Mouse (Mus musculus): Measurements from ENCODE around the gene Jag1. TPM values are rescaled to one million over a fixed set of nuclear protein-coding genes. Genes with fewer than 3 reads are reported as not detected.

The Jag1 gene
- polyA plus RNA-seq, 1 experiment from 2014 or later = 10.6 TPM

- H3K27ac ChIP-seq (replicated peaks) = no peak overlapping the region
- no peak overlapping the region for H3K4me2 ChIP-seq
- H3K9me3 ChIP-seq = no peaks in the 10 kb centered on the region
- H3K4me3 ChIP-seq = no peak overlapping the region
- no peaks in the 10 kb centered on the region for H3K36me3 ChIP-seq
- 22% methylated on average over 10 of the region's 10 CpGs for whole genome bisulfite sequencing
- no peak for ATAC-seq (ENCODE audit: low FRiP score, low read depth)
- no peaks in the 10 kb centered on the region for H3K27me3 ChIP-seq
- peaks cover 14% of the 10 kb centered on the region for H3K4me1 ChIP-seq (replicated peaks)
- H3K9ac ChIP-seq = no peak overlapping the region
These were observed 36.6 kb downstream of the Jag1 start for GRCm38 (mm10) chr2:137079721-137080320.

- H3K4me1 ChIP-seq (replicated peaks) = peaks cover 21% of the 10 kb centered on the region
- H3K27me3 ChIP-seq = no peaks in the 10 kb centered on the region
- H3K27ac ChIP-seq (replicated peaks) = no peak overlapping the region
- no peaks in the 10 kb centered on the region for H3K9me3 ChIP-seq
- no peaks in the 10 kb centered on the region for H3K36me3 ChIP-seq
- no peak for ATAC-seq (ENCODE audit: low FRiP score, low read depth)
- H3K4me2 ChIP-seq = no peak overlapping the region
- WGBS = 76% methylated on average over 4 of the region's 4 CpGs
- no peak overlapping the region for H3K4me3 ChIP-seq
- no peak overlapping the region for H3K9ac ChIP-seq
These were observed 37.7 kb downstream of the Jag1 start for GRCm38 (mm10) chr2:137078771-137079170.

GRCm38 (mm10) chr2:137074313-137074620 is 42.2 kb downstream of the Jag1 start:
- no peaks in the 10 kb centered on the region for H3K27me3 ChIP-seq
- no peak for ATAC-seq (ENCODE audit: low FRiP score, low read depth)
- H3K27ac ChIP-seq (replicated peaks) = no peak overlapping the region
- WGBS = 12% methylated on average over 2 of the region's 2 CpGs
- no peak overlapping the region for H3K4me2 ChIP-seq
- H3K4me1 ChIP-seq (replicated peaks) = peaks cover 14% of the 10 kb centered on the region
- H3K9ac ChIP-seq = no peak overlapping the region
- H3K4me3 ChIP-seq = no peak overlapping the region
- no peaks in the 10 kb centered on the region for H3K36me3 ChIP-seq
- no peaks in the 10 kb centered on the region for H3K9me3 ChIP-seq

GRCm38 (mm10) chr2:137073473-137074312 is 42.8 kb downstream of the Jag1 start:
- no peaks in the 10 kb centered on the region for H3K36me3 ChIP-seq
- peaks cover 14% of the 10 kb centered on the region for H3K4me1 ChIP-seq (replicated peaks)
- 29% methylated on average over 16 of the region's 16 CpGs for WGBS
- H3K27me3 ChIP-seq = no peaks in the 10 kb centered on the region
- H3K9ac ChIP-seq = no peak overlapping the region
- H3K4me2 ChIP-seq = no peak overlapping the region
- no peak overlapping the region for H3K4me3 ChIP-seq
- peak; percentile 77 for ATAC-seq (ENCODE audit: low FRiP score, low read depth)
- H3K27ac ChIP-seq (replicated peaks) = no peak overlapping the region
- no peaks in the 10 kb centered on the region for H3K9me3 ChIP-seq

- H3K9me3 ChIP-seq = no peaks in the 10 kb centered on the region
- H3K27ac ChIP-seq (replicated peaks) = no peak overlapping the region
- H3K4me1 ChIP-seq (replicated peaks) = no peaks in the 10 kb centered on the region
- H3K4me2 ChIP-seq = no peak overlapping the region
- H3K27me3 ChIP-seq = no peaks in the 10 kb centered on the region
- H3K4me3 ChIP-seq = no peak overlapping the region
- H3K9ac ChIP-seq = no peak overlapping the region
- 74% methylated on average over 10 of the region's 10 CpGs for WGBS
- H3K36me3 ChIP-seq = no peaks in the 10 kb centered on the region
- ATAC-seq (ENCODE audit: low FRiP score, low read depth) = no peak
These were observed 48.8 kb downstream of the Jag1 start for GRCm38 (mm10) chr2:137067479-137068110.

- H3K9ac ChIP-seq = no peak overlapping the region
- H3K36me3 ChIP-seq = no peaks in the 10 kb centered on the region
- H3K9me3 ChIP-seq = no peaks in the 10 kb centered on the region
- H3K4me1 ChIP-seq (replicated peaks) = no peaks in the 10 kb centered on the region
- H3K27ac ChIP-seq (replicated peaks) = no peak overlapping the region
- no peak overlapping the region for H3K4me2 ChIP-seq
- H3K4me3 ChIP-seq = no peak overlapping the region
- WGBS = 23% methylated on average over 3 of the region's 3 CpGs
- H3K27me3 ChIP-seq = no peaks in the 10 kb centered on the region
- ATAC-seq (ENCODE audit: low FRiP score, low read depth) = no peak
These were observed 51.9 kb downstream of the Jag1 start for GRCm38 (mm10) chr2:137064513-137064912.

GRCm38 (mm10) chr2:137063829-137064228 is 52.6 kb downstream of the Jag1 start:
- no peak overlapping the region for H3K27ac ChIP-seq (replicated peaks)
- H3K4me1 ChIP-seq (replicated peaks) = no peaks in the 10 kb centered on the region
- H3K36me3 ChIP-seq = no peaks in the 10 kb centered on the region
- no peak overlapping the region for H3K9ac ChIP-seq
- H3K9me3 ChIP-seq = no peaks in the 10 kb centered on the region
- H3K4me2 ChIP-seq = no peak overlapping the region
- ATAC-seq (ENCODE audit: low FRiP score, low read depth) = no peak
- no peaks in the 10 kb centered on the region for H3K27me3 ChIP-seq
- 62% methylated on average over 1 of the region's 1 CpGs for WGBS
- H3K4me3 ChIP-seq = no peak overlapping the region

- Histone ChIP-seq H3K9ac (no peak overlapping the region), H3K27ac (replicated peaks) (no peak overlapping the region), H3K4me1 (replicated peaks) (no peaks in the 10 kb centered on the region), H3K4me2 (no peak overlapping the region), H3K36me3 (no peaks in the 10 kb centered on the region), H3K4me3 (no peak overlapping the region), H3K9me3 (no peaks in the 10 kb centered on the region), H3K27me3 (no peaks in the 10 kb centered on the region)
- WGBS = 74% methylated on average over 1 of the region's 1 CpGs
- ATAC-seq (ENCODE audit: low FRiP score, low read depth) = no peak
These were observed 66.5 kb downstream of the Jag1 start for GRCm38 (mm10) chr2:137049906-137050305.

GRCm38 (mm10) chr2:137049367-137049766 is 67.1 kb downstream of the Jag1 start:
- H3K36me3 ChIP-seq = no peaks in the 10 kb centered on the region
- H3K4me1 ChIP-seq (replicated peaks) = no peaks in the 10 kb centered on the region

GRCm38 (mm10) chr2:137044122-137044521 is 72.3 kb downstream of the Jag1 start:
- 80% methylated on average over 2 of the region's 2 CpGs for WGBS

More at GRCm38 (mm10) chr2:137049367-137049766, 67.1 kb downstream of the Jag1 start:
- H3K4me3 ChIP-seq = no peak overlapping the region
- no peaks in the 10 kb centered on the region for H3K9me3 ChIP-seq
- no peak overlapping the region for H3K9ac ChIP-seq
- H3K4me2 ChIP-seq = no peak overlapping the region
- 87% methylated on average over 2 of the region's 2 CpGs for WGBS
- no peaks in the 10 kb centered on the region for H3K27me3 ChIP-seq
- no peak for ATAC-seq (ENCODE audit: low FRiP score, low read depth)
- H3K27ac ChIP-seq (replicated peaks) = no peak overlapping the region

More at GRCm38 (mm10) chr2:137044122-137044521, 72.3 kb downstream of the Jag1 start:
- no peak overlapping the region for H3K27ac ChIP-seq (replicated peaks)
- H3K4me2 ChIP-seq = no peak overlapping the region
- no peaks in the 10 kb centered on the region for H3K36me3 ChIP-seq
- no peaks in the 10 kb centered on the region for H3K27me3 ChIP-seq
- H3K4me3 ChIP-seq = no peak overlapping the region
- no peak overlapping the region for H3K9ac ChIP-seq
- no peaks in the 10 kb centered on the region for H3K9me3 ChIP-seq
- no peaks in the 10 kb centered on the region for H3K4me1 ChIP-seq (replicated peaks)
- no peak for ATAC-seq (ENCODE audit: low FRiP score, low read depth)
